Mouse (Mus musculus): ENCODE data around the gene Tmprss13.

DNA sequence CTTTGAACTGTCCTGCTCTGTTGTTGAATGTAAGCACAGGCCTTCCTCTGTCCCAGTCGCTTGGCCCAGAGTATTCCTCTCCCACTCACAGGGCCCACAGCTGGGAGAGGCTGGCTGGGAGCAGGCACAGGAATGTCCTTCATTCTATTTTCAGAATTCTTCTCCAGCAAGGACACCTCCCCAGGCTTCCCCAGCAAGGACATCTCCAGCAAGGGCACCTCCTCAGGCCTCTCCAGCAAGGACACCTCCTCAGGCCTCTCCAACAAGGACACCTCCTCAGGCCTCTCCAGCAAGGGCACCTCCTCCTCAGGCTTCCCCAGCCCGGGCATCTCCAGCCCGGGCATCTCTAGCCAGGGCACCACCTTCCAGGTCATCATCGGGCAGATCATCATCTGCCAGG, 9.4 kb downstream of the Tmprss13 start:
- TF ChIP-seq CTCF (IDR thresholded peaks at IDR 0.05; ENCODE audit: borderline replicate concordance, control insufficient read depth, extremely low read depth, insufficient read depth, low read length, poor library complexity) (no peak), POLR2A (IDR thresholded peaks at IDR 0.05; ENCODE audit: control insufficient read depth, extremely low read depth, insufficient read depth, low read length, poor library complexity) (no peak)

Data from thymus, adult 2 months (tissue).